Mouse (Mus musculus): ENCODE results near the gene Uts2r.

DNA sequence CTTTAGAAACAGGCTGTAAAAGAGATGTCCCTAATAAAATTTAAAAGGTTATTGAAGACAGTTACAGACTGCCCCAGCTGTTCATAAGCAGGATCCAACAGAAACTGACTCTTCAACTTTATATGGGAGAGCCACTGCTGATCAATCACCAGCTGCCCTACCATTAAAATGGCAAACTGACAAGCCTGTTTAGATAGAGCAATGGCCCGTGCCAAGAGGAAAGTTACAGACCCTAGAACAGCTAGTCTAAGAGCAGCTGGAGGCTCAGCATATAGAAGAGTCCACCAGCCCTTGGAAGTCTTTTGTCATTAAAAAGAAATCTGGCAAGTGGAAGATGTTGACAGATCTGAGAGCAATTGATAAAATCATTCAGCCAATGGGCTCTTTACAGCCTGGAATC lies 25.5 kb upstream of the Uts2r start:
- no peak for TF ChIP-seq CTCF (IDR thresholded peaks at IDR 0.05; ENCODE audit: low read depth)
- TF ChIP-seq EP300 (IDR thresholded peaks at IDR 0.05; ENCODE audit: low read depth): no peak
